Mouse (Mus musculus): ENCODE results near the gene Tnk1.

DNA sequence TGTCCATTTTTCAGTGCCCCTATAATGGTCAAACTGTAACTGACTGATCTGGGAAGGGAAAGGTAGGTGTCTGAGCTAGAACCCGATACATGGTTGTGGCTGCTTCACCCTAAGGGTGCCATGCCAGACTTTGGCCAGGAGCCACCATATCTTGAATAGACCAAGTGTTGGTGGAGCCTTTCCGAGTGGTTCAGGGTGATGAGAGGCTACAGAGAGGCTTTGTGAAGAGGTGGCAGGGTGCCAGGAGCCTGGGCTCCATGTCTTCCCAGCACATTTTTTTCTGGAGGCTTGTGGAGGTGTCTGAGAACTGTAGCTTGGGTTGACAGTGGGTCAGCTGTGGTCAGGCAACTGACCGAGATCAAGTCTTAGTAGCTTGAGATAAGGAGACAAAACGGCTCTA, 33.0 kb upstream of the Tnk1 start:
- TF ChIP-seq MAFK (IDR thresholded peaks at IDR 0.05; ENCODE audit: insufficient read depth, low read depth, low read length) (no peak), ZC3H11A (IDR thresholded peaks at IDR 0.05; ENCODE audit: borderline replicate concordance, low read depth, low read length) (no peak), HCFC1 (IDR thresholded peaks at IDR 0.05; ENCODE audit: borderline replicate concordance, insufficient read depth, low read length) (no peak), CHD2 (IDR thresholded peaks at IDR 0.05; ENCODE audit: low read depth, low read length) (no peak)
